Mouse (Mus musculus) bone marrow macrophage, adult 2 months (primary cell): ENCODE measurements around the gene Calhm5.

Experiments
- CTCF ChIP-seq: IDR thresholded peaks from 2 replicates; pipeline ENCODE4 v1.5.1; 2012; ENCODE audit warnings: low read depth, mild to moderate bottlenecking, low read length, moderate library complexity
- POLR2A ChIP-seq: IDR thresholded peaks from 2 replicates; pipeline ENCODE4 v1.6.1; 2012; ENCODE audit warnings: mild to moderate bottlenecking, low read depth, low read length, borderline replicate concordance

DNA sequence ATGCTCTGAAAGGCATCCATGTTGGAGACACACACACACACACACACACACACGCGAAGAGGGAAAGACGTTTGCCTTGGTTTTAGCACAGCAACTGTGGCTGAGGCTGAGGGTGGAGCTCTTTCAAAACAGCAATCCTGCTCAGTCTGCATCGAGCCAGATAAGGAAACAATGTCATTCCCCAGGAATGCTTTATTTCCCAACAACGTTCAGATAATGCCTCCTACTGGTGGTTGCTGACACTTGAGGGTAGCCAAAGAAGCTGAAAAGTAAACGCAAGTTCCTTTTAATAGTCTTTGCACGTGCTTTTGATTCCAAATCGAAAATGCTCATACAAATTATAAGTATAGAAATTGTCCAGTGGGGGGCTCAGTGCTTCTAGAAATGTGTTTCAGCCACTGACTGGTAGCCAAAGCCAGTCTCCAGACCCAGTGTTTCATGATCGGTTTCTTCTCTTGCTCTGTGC lies at the start of gene Calhm5:
- TF ChIP-seq CTCF (no peak), POLR2A (no peak)
